In the genomic region with DNA sequence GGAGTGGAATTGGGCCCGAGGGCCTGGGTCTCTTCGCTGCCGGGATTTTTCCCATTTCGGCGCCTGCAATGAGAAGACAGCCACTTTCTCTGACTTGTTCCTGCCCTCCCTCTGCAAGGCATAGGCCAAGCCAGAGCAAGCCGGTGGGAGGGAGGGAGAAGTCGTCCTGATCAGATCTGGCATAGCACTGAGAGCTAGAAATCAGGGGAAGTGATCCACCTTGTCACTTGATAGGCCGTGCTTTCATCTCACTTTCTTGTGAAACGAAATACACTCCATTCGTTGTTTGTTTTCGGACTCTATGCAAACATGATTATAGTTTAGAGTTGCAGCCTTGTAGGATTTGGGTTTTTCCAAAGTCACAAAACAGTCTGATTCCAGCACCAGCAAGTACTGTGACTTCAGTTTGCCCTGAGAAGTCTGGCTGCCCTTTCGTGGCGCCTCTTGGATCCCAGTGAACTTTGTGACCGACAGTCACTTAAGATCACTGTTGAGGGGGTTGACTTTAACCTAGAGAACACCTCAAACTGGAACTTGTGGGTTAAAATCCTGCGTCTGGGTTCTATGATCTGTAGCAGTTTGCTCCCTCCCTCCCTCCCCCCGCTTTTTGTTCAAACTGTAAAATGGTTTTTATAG, we compare ENCODE assay signal across 8 mouse cellular contexts. TPM values are rescaled to one million over a fixed set of nuclear protein-coding genes. Genes with fewer than 3 reads are reported as not detected.
DNase-seq lines count a peak whose midpoint lies in the region; ATAC-seq and TF ChIP-seq lines count a peak whose summit lies in the region.

No protein-coding gene starts in this region.

- intact Hi-C loops in gastrocnemius, adult 2 months (cut with DNase I): no loop called here

- peak; percentile 41 for ATAC-seq in erythroid progenitor cell, adult 5-6 weeks (replicated peaks; ENCODE audit: low FRiP score, poor library complexity, severe bottlenecking)
- peak; percentile 64 for ATAC-seq in liver, embryonic 13.5 days (ENCODE audit: low read depth)

- peaks cover 49% of the 10 kb centered on the region for H3K4me1 ChIP-seq in liver, embryonic 13.5 days (replicated peaks)

- H3K27me3 ChIP-seq in liver, embryonic 13.5 days: no peaks in the 10 kb centered on the region

- WGBS in liver, embryonic 13.5 days (ENCODE audit: insufficient replicate concordance): 6% methylated on average over 16 of the region's 16 CpGs

- H3K4me3 ChIP-seq in gastrocnemius, adult 2 months: peak overlapping the region; percentile 85
- peak overlapping the region; percentile 92 for H3K4me3 ChIP-seq in liver, embryonic 13.5 days (replicated peaks)

- H3K27ac ChIP-seq in gastrocnemius, adult 2 months: peak overlapping the region; percentile 97
- H3K27ac ChIP-seq in liver, embryonic 13.5 days: peak overlapping the region; percentile 92

- no peaks in the 10 kb centered on the region for H3K9me3 ChIP-seq in liver, embryonic 13.5 days (replicated peaks)

- DNase-seq in gastrocnemius, adult 2 months: no peak
- DNase-seq in gastrocnemius, adult 8-10 months (ENCODE audit: low spot score in 2 of 2): no peak
- DNase-seq in CD4-positive helper T cell, adult 2 months (ENCODE audit: low read depth, low spot score): peak; percentile 21
- DNase-seq in liver, embryonic 13.5 days: no peak
- DNase-seq in B cell, adult 2 months: no peak
- no peak for DNase-seq in right cerebral cortex, postnatal 10 days (ENCODE audit: low spot score in 2 of 2)
- no peak for DNase-seq in testis, postnatal 10 days (ENCODE audit: low spot score)

- TF ChIP-seq CTCF in gastrocnemius, adult 2 months (IDR thresholded peaks at IDR 0.05): no peak

- H3K36me3 ChIP-seq in liver, embryonic 13.5 days: peaks cover 59% of the 10 kb centered on the region

- peak overlapping the region; percentile 93 for H3K4me2 ChIP-seq in liver, embryonic 13.5 days

- peak overlapping the region; percentile 86 for H3K9ac ChIP-seq in liver, embryonic 13.5 days

RNA-seq across cellular contexts. Expression of a gene that starts 0.8 kb away (rescaled TPM):
- 1 to 10 TPM; 5.0 to 8.2 TPM for total RNA-seq in gastrocnemius, adult 2 months (2021)
- 1 to 10 TPM; 3.8 to 7.9 (median 4.9) TPM for total RNA-seq in gastrocnemius, adult 8-10 months (2022)
- total RNA-seq in erythroid progenitor cell, adult 5-6 weeks (2015; ENCODE audit: low replicate concordance): 20.2 and 52.0 TPM in 2 replicates
- total RNA-seq in erythroid progenitor cell, adult 5-6 weeks (2017; ENCODE audit: low replicate concordance): 8.3 and 24.5 TPM in 2 replicates
- 42.3 and 50.5 TPM in 2 replicates for polyA plus RNA-seq in liver, embryonic 13.5 days (2015; fragmentation: Nextera tagmentation; extraction: Ambion mirVana)

RNA-seq across cellular contexts. Expression of a gene that starts 0.9 kb away (rescaled TPM):
- 1 to 10 TPM; 2.5 to 3.1 TPM for total RNA-seq in gastrocnemius, adult 2 months (2021)
- 1 to 10 TPM; 2.1 to 2.7 (median 2.4) TPM for total RNA-seq in gastrocnemius, adult 8-10 months (2022)
- total RNA-seq in erythroid progenitor cell, adult 5-6 weeks (2015; ENCODE audit: low replicate concordance): 5.0 and 10.1 TPM in 2 replicates
- total RNA-seq in erythroid progenitor cell, adult 5-6 weeks (2017; ENCODE audit: low replicate concordance): 1.1 and 3.6 TPM in 2 replicates
- polyA plus RNA-seq in liver, embryonic 13.5 days (2015; fragmentation: Nextera tagmentation; extraction: Ambion mirVana): 2.1 and 2.5 TPM in 2 replicates

RNA-seq across cellular contexts. Expression of a gene that starts 14.3 kb away (rescaled TPM):
- under 1 TPM; 0.11 to 0.13 TPM for total RNA-seq in gastrocnemius, adult 2 months (2021)
- under 1 TPM in 2 of 4 experiments, not detected in 2; 0.19 to 0.75 TPM for total RNA-seq in gastrocnemius, adult 8-10 months (2022)
- not detected in 2 replicates for total RNA-seq in erythroid progenitor cell, adult 5-6 weeks (2015; ENCODE audit: low replicate concordance)
- total RNA-seq in erythroid progenitor cell, adult 5-6 weeks (2017; ENCODE audit: low replicate concordance): 0.26 TPM in 1 of 2 replicates, not detected in the other
- 135 and 155 TPM in 2 replicates for polyA plus RNA-seq in liver, embryonic 13.5 days (2015; fragmentation: Nextera tagmentation; extraction: Ambion mirVana)

RNA-seq across cellular contexts. Expression of a gene that starts 59.9 kb away (rescaled TPM):
- total RNA-seq in gastrocnemius, adult 2 months (2021): 10 to 100 TPM; 32.2 to 36.2 TPM
- total RNA-seq in gastrocnemius, adult 8-10 months (2022): 10 to 100 TPM; 33.9 to 36.1 (median 35.5) TPM
- 21.4 and 22.0 TPM in 2 replicates for total RNA-seq in erythroid progenitor cell, adult 5-6 weeks (2015; ENCODE audit: low replicate concordance)
- total RNA-seq in erythroid progenitor cell, adult 5-6 weeks (2017; ENCODE audit: low replicate concordance): 10.3 and 10.7 TPM in 2 replicates
- polyA plus RNA-seq in liver, embryonic 13.5 days (2015; fragmentation: Nextera tagmentation; extraction: Ambion mirVana): 10.6 and 12.5 TPM in 2 replicates
